Mouse (Mus musculus) stomach, embryonic 16.5 days (tissue): Measurements from ENCODE around the gene Thsd7b. TPM values are rescaled to one million over a fixed set of nuclear protein-coding genes. Genes with fewer than 3 reads are reported as not detected.
"Not testable (repeated sequence)": the region's sequence is repeated elsewhere in the genome, so short reads cannot be mapped to it uniquely, and the experiment has no call there.

ENCODE experiments used
- ATAC-seq: fragments of 200-750 bp; cut with Nextera tagmentation; 2 replicates; pipeline ENCODE4 v1.8.0; 2017; ENCODE audit warnings: moderate number of reproducible peaks, moderate TSS enrichment; ENCODE audit not compliant: insufficient read depth, low FRiP score
- H3K27ac ChIP-seq: fragments of 300-500 bp; sonication (generic); 2 replicates; pipeline ENCODE4 v1.5.1; 2014; ENCODE audit warnings: low read length
- H3K27me3 ChIP-seq: fragments of 300-500 bp; sonication (generic); 2 replicates; pipeline ENCODE4 v1.6.1; 2014; ENCODE audit warnings: low read length, control low read depth, mixed read lengths; ENCODE audit not compliant: control insufficient read depth, insufficient read depth
- H3K36me3 ChIP-seq: fragments of 300-500 bp; sonication (generic); 2 replicates; pipeline ENCODE4 v1.6.1; 2014; ENCODE audit warnings: low read length; ENCODE audit not compliant: control insufficient read depth, insufficient read depth
- H3K4me1 ChIP-seq: fragments of 300-500 bp; sonication (generic); 2 replicates; pipeline ENCODE4 v1.6.1; 2014; ENCODE audit warnings: low read length, control low read depth, mixed read lengths; ENCODE audit not compliant: control insufficient read depth, insufficient read depth
- H3K4me2 ChIP-seq: fragments of 300-500 bp; sonication (generic); 2 replicates; pipeline ENCODE4 v1.6.1; 2014; ENCODE audit warnings: low read depth, low read length, mixed read lengths
- H3K4me3 ChIP-seq: fragments of 300-500 bp; sonication (generic); replicated peaks from 2 replicates; pipeline ENCODE4 v1.5.1; 2014; ENCODE audit warnings: mild to moderate bottlenecking, low read length
- H3K9ac ChIP-seq: fragments of 300-500 bp; sonication (generic); 2 replicates; pipeline ENCODE4 v1.6.1; 2014; ENCODE audit warnings: low read length
- H3K9me3 ChIP-seq: fragments of 300-500 bp; sonication (generic); replicated peaks from 2 replicates; pipeline ENCODE4 v1.6.1; 2016; ENCODE audit warnings: low read length, control low read depth; ENCODE audit not compliant: control insufficient read depth
- WGBS: fragments of 180-500 bp; shearing (Covaris S2); extraction: QIAGEN DNeasy Blood & Tissue Kit; methylation state at CpG from one replicate; pipeline ENCODE4 v1.1.7; 2014; 5-methylcytosine and 5-hydroxymethylcytosine counted together
- polyA plus RNA-seq: library from polyadenylated mRNA; unstranded; fragments of >200 nt; fragmentation: Nextera tagmentation; extraction: Ambion mirVana; gene quantifications from 2 replicates; pipeline ENCODE4 v1.2.1, GENCODE M21; 2015

Gene Thsd7b
- polyA plus RNA-seq, 1 experiment from 2014 or later, result 1.6 TPM

DNA sequence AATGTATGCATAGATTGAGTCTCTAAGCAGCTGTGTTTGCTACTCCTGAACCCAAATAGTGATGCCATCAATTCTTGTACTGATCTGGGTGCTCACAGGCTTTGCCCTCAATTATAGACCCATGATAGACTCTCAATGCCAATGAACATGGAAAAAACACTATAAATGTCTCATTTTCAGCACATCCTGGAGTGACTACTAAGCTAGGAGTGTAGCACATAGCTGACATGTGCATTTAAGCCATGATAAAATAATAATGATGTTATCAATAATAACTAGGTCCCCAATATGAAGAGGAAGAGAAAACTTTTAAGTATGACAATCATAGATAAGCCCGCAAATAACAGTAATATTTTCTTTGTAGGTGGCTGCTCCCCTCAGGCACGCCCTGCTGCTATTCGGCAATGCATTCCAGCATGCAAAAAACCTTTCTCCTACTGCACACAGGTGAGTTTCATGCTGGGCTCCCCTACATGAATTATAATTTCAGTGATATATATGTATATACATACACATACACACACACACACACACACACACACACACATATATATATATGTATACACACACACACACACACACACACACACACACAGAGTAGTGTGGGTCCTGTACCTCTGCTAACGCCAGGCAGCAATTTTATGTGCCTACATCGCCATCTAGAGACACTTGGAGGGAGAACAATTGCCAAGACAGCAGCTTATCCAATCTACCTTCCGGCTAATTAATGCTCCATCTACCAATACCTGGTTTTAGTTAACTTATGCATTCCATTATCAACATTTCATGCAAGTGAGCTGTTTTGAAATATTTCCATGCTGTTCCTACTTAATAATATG is 919.3 kb downstream of the Thsd7b start:
- Histone ChIP-seq H3K27me3 (no peaks in the 10 kb centered on the region), H3K4me2 (no peak overlapping the region), H3K36me3 (no peaks in the 10 kb centered on the region), H3K4me3 (no peak overlapping the region), H3K9ac (no peak overlapping the region), H3K27ac (no peak overlapping the region), H3K9me3 (no peaks in the 10 kb centered on the region), H3K4me1 (no peaks in the 10 kb centered on the region)
- peak; percentile 25; the same call in 1 of the 2 replicates for ATAC-seq
- WGBS, result 39% methylated on average over 6 of the region's 6 CpGs

DNA sequence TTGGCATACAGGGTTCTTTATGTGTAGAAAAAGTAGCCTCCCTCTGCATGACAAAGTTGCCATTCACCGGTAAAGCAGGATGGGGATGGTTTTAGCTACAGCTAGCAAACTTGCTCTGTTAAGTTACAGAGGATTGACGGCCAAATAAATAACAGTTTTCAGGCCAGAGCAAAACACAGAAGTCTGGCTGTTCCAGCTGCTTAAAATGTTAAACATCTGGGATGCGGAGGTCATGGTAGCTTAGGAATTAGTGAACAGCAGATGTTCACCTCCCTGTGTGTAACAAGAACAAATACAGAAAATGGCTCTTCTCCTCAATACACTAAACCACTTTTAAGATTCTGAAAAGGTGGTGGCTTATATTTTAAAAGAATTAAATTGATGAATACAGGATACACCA is 944.3 kb downstream of the Thsd7b start:
- 44% methylated on average over 3 of the region's 3 CpGs for WGBS
- Histone ChIP-seq H3K36me3 (no peaks in the 10 kb centered on the region), H3K4me2 (no peak overlapping the region), H3K4me3 (no peak overlapping the region), H3K27ac (no peak overlapping the region), H3K4me1 (no peaks in the 10 kb centered on the region), H3K27me3 (no peaks in the 10 kb centered on the region), H3K9ac (no peak overlapping the region), H3K9me3 (no peaks in the 10 kb centered on the region)
- ATAC-seq, result no peak

DNA sequence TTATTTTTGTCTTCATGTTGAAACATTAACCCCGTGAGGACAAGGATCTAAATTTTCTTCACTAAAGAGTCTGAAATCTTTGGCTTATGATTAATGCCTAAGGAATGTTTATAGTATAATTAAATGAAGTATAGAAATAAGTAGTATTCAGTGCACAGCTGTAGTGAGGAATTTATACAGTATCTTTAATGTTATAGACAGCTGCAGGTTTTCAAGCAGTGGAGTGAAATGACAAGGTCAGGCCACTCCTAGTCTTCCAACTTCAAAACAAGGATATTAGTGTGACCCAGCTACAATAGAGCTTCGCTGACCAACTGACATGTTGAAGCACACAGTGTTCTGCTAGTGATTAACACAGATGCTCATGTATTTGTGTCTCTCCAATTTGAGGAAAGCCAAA is 949.8 kb downstream of the Thsd7b start:
- H3K4me3 ChIP-seq, result no peak overlapping the region
- H3K4me1 ChIP-seq, result no peaks in the 10 kb centered on the region
- H3K9me3 ChIP-seq, result no peaks in the 10 kb centered on the region
- 39% methylated on average over 2 of the region's 2 CpGs for WGBS
- no peak for ATAC-seq
- no peak overlapping the region for H3K9ac ChIP-seq
- H3K4me2 ChIP-seq, result no peak overlapping the region
- H3K36me3 ChIP-seq, result no peaks in the 10 kb centered on the region
- no peaks in the 10 kb centered on the region for H3K27me3 ChIP-seq
- no peak overlapping the region for H3K27ac ChIP-seq

GRCm38 (mm10) chr1:130245563-130245962 is 972.5 kb downstream of the Thsd7b start:
- H3K27ac ChIP-seq, result no peak overlapping the region
- H3K9ac ChIP-seq, result no peak overlapping the region
- no peak overlapping the region for H3K4me3 ChIP-seq
- no peaks in the 10 kb centered on the region for H3K27me3 ChIP-seq
- ATAC-seq, result no peak
- no peaks in the 10 kb centered on the region for H3K9me3 ChIP-seq
- no peak overlapping the region for H3K4me2 ChIP-seq
- 68% methylated on average over 3 of the region's 3 CpGs for WGBS
- no peaks in the 10 kb centered on the region for H3K4me1 ChIP-seq
- H3K36me3 ChIP-seq, result no peaks in the 10 kb centered on the region

- not testable (repeated sequence) for H3K4me1 ChIP-seq, H3K9me3 ChIP-seq, H3K27me3 ChIP-seq, H3K4me2 ChIP-seq, H3K36me3 ChIP-seq, ATAC-seq, H3K4me3 ChIP-seq, H3K9ac ChIP-seq, H3K27ac ChIP-seq
- WGBS, result 91% methylated on average over 4 of the region's 4 CpGs
These were observed 973.2 kb downstream of the Thsd7b start for GRCm38 (mm10) chr1:130246264-130246663.

- not testable (repeated sequence) for H3K4me3 ChIP-seq, H3K27ac ChIP-seq, H3K36me3 ChIP-seq, H3K9me3 ChIP-seq, H3K9ac ChIP-seq, ATAC-seq, H3K27me3 ChIP-seq, H3K4me2 ChIP-seq, H3K4me1 ChIP-seq
- 90% methylated on average over 4 of the region's 4 CpGs for WGBS
These were observed 973.8 kb downstream of the Thsd7b start for GRCm38 (mm10) chr1:130246930-130247329.

GRCm38 (mm10) chr1:130262046-130262445 is 988.9 kb downstream of the Thsd7b start:
- Histone ChIP-seq H3K9me3 (no peaks in the 10 kb centered on the region), H3K9ac (no peak overlapping the region), H3K36me3 (no peaks in the 10 kb centered on the region), H3K4me1 (no peaks in the 10 kb centered on the region), H3K4me2 (no peak overlapping the region), H3K27me3 (no peaks in the 10 kb centered on the region), H3K27ac (no peak overlapping the region), H3K4me3 (no peak overlapping the region)
- no peak for ATAC-seq
- WGBS, result 51% methylated on average over 6 of the region's 6 CpGs
